ENCODE assay signal across 25 mouse cellular contexts in genomic region chr3:14390656-14391055, GRCm38 (mm10).
"Had no signal": no experiment of that assay in that cellular context is flagged by ENCODE, and none has a peak within 500 bp of the region (broad histone marks: within the 10 kb centered on the region; RNA-seq: fewer than 3 reads in every experiment).

No protein-coding gene starts in this region.

- H3K4me3 ChIP-seq: gastrocnemius, adult 2 months; heart, embryonic 10.5 days; heart, embryonic 12.5 days; hindbrain, embryonic 10.5 days; hindbrain, embryonic 12.5 days; intestine, embryonic 15.5 days; layer of hippocampus, adult 2 months; left cerebral cortex, adult 2 months; limb, embryonic 10.5 days; limb, embryonic 12.5 days; liver, embryonic 13.5 days; liver, embryonic 15.5 days had no signal

- DNase-seq: gastrocnemius, adult 2 months; gastrocnemius, postnatal 10 days; gastrocnemius, postnatal 25 days; heart, adult 18-20 months; heart, postnatal 10 days; heart, postnatal 4 days; kidney, postnatal 4 days; liver; liver, embryonic 13.5 days; liver, postnatal 0 days had no signal

- H3K9me3 ChIP-seq: heart, embryonic 10.5 days; heart, embryonic 12.5 days; hindbrain, embryonic 10.5 days; hindbrain, embryonic 12.5 days; intestine, embryonic 15.5 days; limb, embryonic 10.5 days; limb, embryonic 12.5 days; liver, embryonic 13.5 days; liver, embryonic 15.5 days had no signal

- H3K27ac ChIP-seq: gastrocnemius, adult 2 months; heart, embryonic 10.5 days; hindbrain, embryonic 10.5 days; hindbrain, embryonic 12.5 days; hindbrain, embryonic 14.5 days; intestine, embryonic 15.5 days; layer of hippocampus, adult 2 months; left cerebral cortex, adult 2 months; limb, embryonic 10.5 days; limb, embryonic 12.5 days; liver, embryonic 13.5 days; liver, embryonic 15.5 days had no signal

- H3K36me3 ChIP-seq: heart, embryonic 10.5 days; heart, embryonic 12.5 days; hindbrain, embryonic 10.5 days; hindbrain, embryonic 12.5 days; intestine, embryonic 15.5 days; limb, embryonic 10.5 days; limb, embryonic 12.5 days; liver, embryonic 13.5 days; liver, embryonic 15.5 days had no signal

- ATAC-seq: hindbrain, embryonic 16.5 days; inflammation-experienced regulatory T-cells, adult 6 months; intestine, embryonic 15.5 days; intestine, postnatal 0 days; liver, postnatal 0 days had no signal

- H3K4me1 ChIP-seq: heart, embryonic 10.5 days; heart, embryonic 12.5 days; hindbrain, embryonic 10.5 days; hindbrain, embryonic 12.5 days; intestine, embryonic 15.5 days; limb, embryonic 10.5 days; limb, embryonic 12.5 days; liver, embryonic 13.5 days; liver, embryonic 15.5 days had no signal

- H3K4me2 ChIP-seq: heart, embryonic 12.5 days; hindbrain, embryonic 12.5 days; hindbrain, embryonic 14.5 days; intestine, embryonic 15.5 days; limb, embryonic 12.5 days; liver, embryonic 11.5 days; liver, embryonic 13.5 days; liver, embryonic 15.5 days had no signal

- H3K27me3 ChIP-seq: heart, embryonic 12.5 days; hindbrain, embryonic 12.5 days; intestine, embryonic 15.5 days; limb, embryonic 12.5 days; liver, embryonic 13.5 days; liver, embryonic 15.5 days had no signal

- H3K9ac ChIP-seq: heart, embryonic 12.5 days; hindbrain, embryonic 12.5 days; hindbrain, embryonic 14.5 days; intestine, embryonic 15.5 days; limb, embryonic 12.5 days; liver, embryonic 13.5 days; liver, embryonic 15.5 days; liver, postnatal 0 days had no signal
